Mouse (Mus musculus): ENCODE measurements around the gene Polg.

DNA sequence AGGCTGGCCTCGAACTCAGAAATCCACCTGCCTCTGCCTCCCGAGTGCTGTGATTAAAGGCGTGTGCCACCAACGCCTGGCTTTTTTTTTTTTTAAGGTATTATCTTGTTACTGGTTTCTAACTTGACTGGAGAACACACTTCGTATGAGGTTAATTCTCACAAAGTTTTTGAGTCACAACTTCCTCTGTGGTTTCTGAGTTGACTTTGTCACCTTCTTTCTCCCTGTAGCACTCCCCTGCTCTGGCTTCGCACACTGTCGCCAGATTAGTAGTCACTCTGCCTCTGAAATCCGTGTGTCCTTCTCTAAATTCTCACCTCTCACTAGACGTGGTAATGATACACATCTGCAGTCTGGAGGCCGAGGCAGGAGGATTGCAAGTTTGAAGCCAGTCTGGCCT, 43.3 kb downstream of the Polg start:
- TF ChIP-seq POLR2A (IDR thresholded peaks at IDR 0.05; ENCODE audit: borderline replicate concordance, insufficient read depth, low read length) (no peak), CTCF (IDR thresholded peaks at IDR 0.05; ENCODE audit: borderline replicate concordance, insufficient read depth, low read depth, low read length) (no peak)
